Mouse (Mus musculus): ENCODE data around the gene Ubash3b. TPM values are rescaled to one million over a fixed set of nuclear protein-coding genes. Genes with fewer than 3 reads are reported as not detected.

Ubash3b gene
- total RNA-seq, 1 experiment from 2014 or later, result 2.1 TPM

GRCm38 (mm10) chr9:41168206-41168605 is 6.7 kb upstream of the Ubash3b start:
- no peak for DNase-seq

- DNase-seq, result no peak
Measured at GRCm38 (mm10) chr9:41166886-41167285, 5.4 kb upstream of the Ubash3b start.

- no peak for DNase-seq
Measured at GRCm38 (mm10) chr9:41162363-41162762, 866 bp upstream of the Ubash3b start.

DNA sequence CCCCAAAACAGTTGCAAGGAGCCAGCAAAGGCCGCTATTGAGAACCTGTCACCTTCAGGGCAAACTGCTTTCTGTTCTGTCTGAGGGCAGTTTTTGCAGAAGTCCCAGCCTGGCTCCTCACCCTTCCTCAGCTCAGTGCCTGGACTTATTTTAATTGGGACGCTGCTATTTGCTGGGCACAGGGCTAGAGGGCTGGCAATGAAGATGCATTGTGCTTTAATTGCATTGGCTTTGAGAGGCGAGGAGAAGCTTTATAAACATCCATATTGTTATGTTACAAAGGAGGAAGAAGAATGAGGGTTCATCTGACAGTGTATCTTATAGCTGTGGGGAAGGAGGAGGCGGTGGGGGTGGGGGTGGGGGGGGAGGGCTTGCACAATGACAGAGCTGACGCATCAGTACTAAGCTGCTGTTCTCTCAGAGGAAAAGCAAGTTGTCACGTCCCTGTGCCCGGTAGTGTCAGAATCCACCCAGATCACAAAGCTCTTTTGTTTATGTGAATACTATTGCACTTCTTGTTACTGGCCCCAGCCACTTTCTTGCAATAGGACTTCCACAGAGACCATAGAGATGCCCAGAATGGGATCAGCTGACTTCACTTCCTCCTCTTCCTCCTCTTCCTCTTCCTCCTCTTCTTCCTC is 841 bp downstream of the Ubash3b start:
- DNase-seq, result no peak

DNA sequence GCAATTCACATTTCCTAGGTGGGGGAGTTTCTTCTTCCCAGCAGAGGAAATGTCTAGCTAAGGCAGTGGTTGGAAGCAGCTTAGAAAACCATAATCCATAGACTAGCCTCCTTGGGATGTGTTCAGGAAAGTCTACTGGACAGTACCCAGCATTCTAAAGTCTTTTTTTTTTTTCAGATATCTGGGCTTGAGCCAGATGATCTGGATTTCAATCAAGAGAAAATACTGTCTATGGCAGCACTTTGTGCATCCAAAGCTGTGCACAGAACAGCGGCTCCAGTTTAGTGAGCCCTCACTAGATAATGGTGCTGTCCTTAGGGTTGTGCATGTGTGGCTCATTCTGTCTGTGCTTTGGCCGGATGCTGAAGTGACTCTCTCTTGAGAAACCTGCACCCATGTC is 2.3 kb downstream of the Ubash3b start:
- no peak for DNase-seq

- no peak for DNase-seq
Measured at GRCm38 (mm10) chr9:41157872-41158567, 3.5 kb downstream of the Ubash3b start.

GRCm38 (mm10) chr9:41157020-41157871 is 4.3 kb downstream of the Ubash3b start:
- peak; percentile 79 for DNase-seq

GRCm38 (mm10) chr9:41156720-41157019 is 4.8 kb downstream of the Ubash3b start:
- DNase-seq, result no peak

GRCm38 (mm10) chr9:41156006-41156719 is 5.3 kb downstream of the Ubash3b start:
- no peak for DNase-seq

GRCm38 (mm10) chr9:41153979-41154378 is 7.5 kb downstream of the Ubash3b start:
- no peak for DNase-seq

DNA sequence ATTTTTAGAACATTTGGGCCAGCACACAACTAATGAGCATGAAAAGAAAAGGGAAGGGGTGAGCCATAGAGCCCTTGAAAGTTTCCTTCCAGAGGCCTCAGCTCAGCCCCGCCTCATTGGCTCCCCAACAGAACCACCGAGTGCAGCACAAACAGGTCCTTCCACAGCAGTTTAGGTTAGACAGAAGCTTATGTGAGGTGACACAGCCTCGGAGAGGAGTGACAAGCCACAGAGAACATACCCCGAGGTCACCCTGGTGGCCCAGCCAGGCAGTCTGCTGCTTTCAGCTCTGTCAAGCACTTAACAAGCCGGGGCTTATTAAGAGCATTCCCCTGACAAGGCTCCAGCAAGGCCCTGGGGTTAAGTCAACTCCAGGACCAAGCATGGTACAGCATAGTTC is 8.4 kb downstream of the Ubash3b start:
- no peak for DNase-seq

DNA sequence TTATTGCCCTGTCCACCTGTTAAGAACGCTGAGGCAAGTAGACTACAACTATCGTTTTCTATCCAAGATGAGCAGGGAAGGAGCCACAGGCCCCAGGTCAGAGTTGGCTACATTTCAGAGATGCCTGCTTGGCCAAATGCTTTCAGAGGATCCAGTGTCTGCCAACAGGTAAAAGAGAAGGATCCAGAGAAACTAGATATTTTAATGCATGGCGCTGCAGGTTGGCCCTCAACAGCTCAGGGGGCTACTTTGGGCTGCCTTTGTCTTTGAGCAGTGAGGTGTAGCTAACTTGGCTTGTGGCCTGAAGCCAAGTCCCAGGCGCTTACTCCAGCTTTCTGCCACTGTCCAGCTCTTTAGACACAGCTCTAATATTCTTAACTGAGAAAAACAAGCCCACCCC is 10.0 kb downstream of the Ubash3b start:
- DNase-seq, result no peak

DNA sequence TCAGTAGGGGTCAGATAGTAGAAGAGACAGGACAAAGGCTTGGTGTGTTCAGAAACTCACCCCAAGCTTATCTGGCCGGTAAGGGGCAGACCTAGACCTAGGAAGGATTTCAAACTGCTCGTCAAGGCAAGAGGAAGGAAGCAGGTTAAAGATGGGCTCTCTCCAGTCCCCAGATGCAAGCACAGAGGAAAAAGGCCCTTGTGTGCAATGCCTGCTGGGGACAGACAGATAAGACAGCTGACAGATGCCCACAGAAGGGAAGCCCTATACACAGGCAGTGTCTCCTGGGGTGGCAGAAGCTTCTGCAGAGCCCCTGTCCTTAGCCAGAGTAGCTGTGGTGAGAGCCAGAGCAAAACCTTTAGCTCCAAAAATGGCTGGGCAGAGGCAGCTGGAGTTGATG is 11.6 kb downstream of the Ubash3b start:
- DNase-seq, result no peak

- no peak for DNase-seq
Measured at GRCm38 (mm10) chr9:41149079-41149676, 12.3 kb downstream of the Ubash3b start.

- peak; percentile 27 for DNase-seq
Measured at GRCm38 (mm10) chr9:41148600-41148999, 12.9 kb downstream of the Ubash3b start.

DNA sequence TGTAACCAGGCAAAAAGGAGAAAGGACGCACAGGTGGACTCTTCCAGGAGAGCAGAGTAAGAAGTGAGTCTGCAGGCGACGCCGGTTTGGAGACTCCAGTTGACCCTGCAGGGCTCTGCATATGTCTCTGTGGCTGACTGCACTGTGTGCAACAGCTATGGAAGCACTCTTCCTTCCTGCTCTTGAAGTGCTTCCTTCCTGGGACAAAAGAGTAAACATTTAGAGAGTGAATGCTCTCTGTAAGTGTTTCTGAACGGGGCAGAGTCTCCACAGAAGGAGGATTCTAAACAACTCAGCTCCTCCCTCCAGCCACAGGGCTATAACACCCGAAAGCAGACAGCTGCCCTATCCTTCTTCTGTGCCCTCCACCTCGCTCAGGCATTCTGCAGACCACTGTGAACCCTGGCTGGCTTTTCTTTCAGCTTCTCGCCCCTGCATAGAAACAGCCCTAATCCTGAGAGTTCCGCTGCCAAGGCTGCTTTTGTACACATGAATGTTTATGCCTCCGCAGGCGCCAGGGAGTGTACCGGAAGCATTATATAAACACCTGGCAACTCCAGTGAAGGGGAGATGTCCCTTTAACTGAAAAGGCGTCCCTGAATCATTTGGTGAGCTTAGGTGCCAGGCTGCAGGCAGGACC is 14.2 kb downstream of the Ubash3b start:
- no peak for DNase-seq

DNA sequence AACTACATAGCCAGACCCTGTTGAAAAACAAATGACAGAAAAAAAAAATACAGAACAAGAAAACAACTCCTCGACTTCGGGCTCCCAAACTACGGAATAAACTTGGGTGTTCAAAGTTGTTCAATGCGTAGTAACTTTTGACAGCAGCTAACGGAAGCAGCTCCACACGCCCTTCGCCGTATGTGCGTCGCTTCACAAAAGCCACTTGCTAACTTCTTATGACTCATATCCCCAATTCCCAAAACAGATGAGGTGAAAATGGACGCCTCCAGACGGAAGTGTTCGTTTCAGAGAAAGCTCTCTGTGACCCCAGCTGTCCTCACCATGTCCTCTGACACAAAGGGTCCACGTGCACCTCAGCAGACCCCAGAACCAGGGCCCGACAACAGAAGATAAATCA is 17.7 kb downstream of the Ubash3b start:
- DNase-seq, result no peak

GRCm38 (mm10) chr9:41143115-41143514 is 18.4 kb downstream of the Ubash3b start:
- no peak for DNase-seq

- no peak for DNase-seq
Measured at GRCm38 (mm10) chr9:41141026-41141425, 20.5 kb downstream of the Ubash3b start.

GRCm38 (mm10) chr9:41138987-41139808 is 22.3 kb downstream of the Ubash3b start:
- peak; percentile 54 for DNase-seq
